Mouse (Mus musculus) urinary bladder, postnatal 25 days (tissue): ENCODE results near the gene Cds2.
"Not testable (repeated sequence)": the region's sequence is repeated elsewhere in the genome, so short reads cannot be mapped to it uniquely, and the experiment has no call there.

Experiments
- DNase-seq: peaks from one replicate; pipeline ENCODE4 v3.0.0; 2022; ENCODE audit warnings: low spot score

The Cds2 gene

GRCm38 (mm10) chr2:132262879-132263398 is at the start of gene Cds2:
Gene Cds2 (plus strand): TSS chr2:132263148.
- DNase-seq: peak; percentile 98

- no peak for DNase-seq
Observed at GRCm38 (mm10) chr2:132221611-132222073, 41.3 kb upstream of the Cds2 start.

- no peak for DNase-seq
Observed at GRCm38 (mm10) chr2:132224359-132224758, 38.6 kb upstream of the Cds2 start.

DNA sequence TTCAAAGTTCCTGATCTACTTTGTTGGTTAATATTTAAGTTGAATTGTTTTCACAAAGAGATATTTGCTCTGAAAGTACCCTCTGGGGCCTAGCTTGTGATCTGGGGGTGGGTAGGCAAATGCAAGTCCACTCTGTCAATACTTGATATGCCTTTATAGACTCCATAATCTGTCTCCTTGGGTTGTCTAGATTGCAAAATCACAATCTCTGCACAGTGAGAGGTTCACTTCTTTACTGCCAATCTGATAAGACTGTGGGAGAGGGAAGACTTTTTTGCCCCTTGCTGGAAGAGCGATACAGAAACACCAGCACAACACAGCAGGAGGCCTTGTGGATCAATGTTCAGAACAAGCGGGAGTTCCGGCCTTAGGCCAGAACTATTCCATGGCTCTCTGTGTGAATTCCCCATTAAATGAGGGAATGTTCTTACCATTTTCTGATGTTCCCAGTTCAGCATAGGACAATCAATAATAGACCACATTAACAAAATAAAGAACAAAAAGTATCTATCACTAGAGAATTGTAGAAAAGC is 30.5 kb upstream of the Cds2 start:
- no peak for DNase-seq

- no peak for DNase-seq
Observed at GRCm38 (mm10) chr2:132233985-132234765, 28.8 kb upstream of the Cds2 start.

GRCm38 (mm10) chr2:132235291-132235690 is 27.7 kb upstream of the Cds2 start:
- no peak for DNase-seq

DNA sequence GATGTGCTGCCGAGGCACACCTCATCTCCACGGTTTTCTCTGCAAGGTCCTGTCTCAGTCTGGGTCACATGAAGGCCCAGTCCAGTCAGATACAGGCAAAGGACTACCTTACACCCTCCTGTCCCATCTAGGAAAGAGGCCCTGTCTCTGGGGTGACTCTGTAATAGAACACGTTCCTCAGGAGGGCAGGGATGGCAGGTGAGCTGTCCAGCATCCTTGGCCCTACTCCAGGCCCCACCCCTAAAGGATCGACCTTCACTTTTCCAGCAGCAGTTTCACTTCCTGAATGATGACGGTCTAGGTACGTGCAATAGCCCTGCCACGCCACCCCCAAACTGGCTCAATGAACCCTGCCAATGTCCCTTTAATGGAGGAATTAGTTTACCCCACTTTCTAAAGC is 27.0 kb upstream of the Cds2 start:
- DNase-seq: no peak

DNA sequence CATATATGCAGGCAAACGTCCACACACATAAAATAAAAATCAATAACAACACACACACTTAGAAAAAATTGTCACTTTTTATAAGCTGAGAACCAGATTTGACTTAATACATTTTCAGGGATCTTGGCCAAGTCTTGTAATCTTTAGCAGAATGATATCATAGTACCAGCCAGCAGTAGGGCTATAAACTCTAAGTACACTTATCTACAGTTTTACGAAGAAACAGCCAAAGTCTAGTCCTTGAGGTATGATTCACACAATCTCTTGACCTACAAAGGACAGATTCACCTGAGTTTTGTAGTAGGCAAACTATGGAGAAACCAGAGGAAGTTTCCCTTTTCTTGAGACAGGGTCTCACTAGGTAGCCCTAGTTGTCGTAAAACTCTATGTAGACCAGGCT is 23.5 kb upstream of the Cds2 start:
- DNase-seq: not testable (repeated sequence)

DNA sequence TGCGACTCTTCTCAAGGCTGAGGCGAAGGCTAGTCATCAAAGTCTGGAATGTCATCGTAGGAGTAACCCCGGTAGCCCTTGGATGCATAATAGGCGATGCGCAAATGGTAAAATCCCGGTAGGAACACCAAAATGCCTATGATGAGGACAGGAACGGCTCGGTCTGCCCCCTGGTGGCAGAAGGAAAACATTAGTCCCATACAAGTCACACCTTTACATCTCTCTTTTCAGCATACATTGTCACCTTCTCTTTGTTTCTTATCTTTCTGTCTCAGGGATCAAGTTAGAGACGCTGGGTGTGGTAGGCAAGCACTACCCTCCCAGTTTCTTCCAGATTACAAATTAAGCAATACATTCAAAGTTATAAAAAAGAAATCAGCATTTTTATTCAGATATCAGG is 22.5 kb upstream of the Cds2 start:
- DNase-seq: peak; percentile 66

DNA sequence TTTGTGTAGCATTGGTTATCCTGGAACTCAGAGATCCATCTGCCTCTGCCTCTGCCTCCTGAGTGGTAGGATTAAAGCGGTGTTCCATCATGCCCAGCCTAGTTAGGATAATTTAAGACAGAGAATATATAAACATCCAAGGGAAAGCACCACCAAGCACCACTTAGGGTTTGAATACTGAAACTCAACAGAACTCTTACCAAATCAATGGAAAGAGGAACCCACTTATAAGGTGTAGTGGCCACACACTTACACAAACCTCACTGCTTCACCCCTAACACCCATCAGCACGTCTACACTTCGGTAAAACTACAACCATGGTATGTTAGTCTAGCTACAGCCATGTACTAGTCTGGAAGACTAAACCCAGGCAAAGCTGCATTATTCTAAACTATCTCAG is 19.6 kb upstream of the Cds2 start:
- no peak for DNase-seq

DNA sequence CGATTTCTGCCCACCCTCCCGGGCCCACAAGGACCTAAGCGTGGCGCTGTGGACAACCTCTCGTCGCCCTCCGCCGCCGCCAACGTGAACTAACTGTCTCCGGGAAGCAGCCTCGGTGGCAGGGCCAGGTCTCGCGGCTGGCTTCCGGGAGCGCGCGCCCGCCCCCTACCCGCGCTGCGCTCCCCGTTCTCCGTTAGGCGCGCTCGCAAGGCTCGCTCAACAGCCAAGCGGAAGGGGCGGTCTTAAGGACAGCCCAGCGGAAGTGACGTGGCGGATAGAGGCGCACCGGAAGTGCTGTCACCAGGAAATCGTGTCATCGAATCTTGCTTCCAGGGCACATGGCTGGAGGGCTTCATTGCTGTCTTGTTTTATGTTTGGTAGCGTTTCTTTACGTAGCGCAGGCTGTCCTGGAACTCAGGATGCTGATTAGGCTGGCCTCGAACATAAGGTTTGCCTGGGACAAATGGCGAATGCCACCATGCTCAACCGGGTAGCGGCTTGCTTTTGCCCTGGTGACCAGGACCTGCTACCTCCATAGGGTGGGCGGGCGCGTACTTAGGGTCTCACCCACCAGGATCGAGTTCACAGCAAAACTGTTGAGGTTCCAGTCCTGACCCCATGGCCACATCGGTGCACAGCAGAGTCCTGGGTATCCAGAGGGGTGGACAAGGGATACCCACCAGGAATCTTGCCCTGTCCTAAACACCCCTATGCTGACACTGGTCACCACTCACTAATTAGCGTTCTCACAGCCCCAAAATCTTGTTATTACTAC is 15.2 kb upstream of the Cds2 start, which contains the start of gene Tmem230:
TSS of gene Tmem230 (minus strand) at position 269 of the 775 bp plus-strand sequence.
- peak; percentile 91 for DNase-seq

GRCm38 (mm10) chr2:132251911-132252310 is 11.0 kb upstream of the Cds2 start:
- no peak for DNase-seq

DNA sequence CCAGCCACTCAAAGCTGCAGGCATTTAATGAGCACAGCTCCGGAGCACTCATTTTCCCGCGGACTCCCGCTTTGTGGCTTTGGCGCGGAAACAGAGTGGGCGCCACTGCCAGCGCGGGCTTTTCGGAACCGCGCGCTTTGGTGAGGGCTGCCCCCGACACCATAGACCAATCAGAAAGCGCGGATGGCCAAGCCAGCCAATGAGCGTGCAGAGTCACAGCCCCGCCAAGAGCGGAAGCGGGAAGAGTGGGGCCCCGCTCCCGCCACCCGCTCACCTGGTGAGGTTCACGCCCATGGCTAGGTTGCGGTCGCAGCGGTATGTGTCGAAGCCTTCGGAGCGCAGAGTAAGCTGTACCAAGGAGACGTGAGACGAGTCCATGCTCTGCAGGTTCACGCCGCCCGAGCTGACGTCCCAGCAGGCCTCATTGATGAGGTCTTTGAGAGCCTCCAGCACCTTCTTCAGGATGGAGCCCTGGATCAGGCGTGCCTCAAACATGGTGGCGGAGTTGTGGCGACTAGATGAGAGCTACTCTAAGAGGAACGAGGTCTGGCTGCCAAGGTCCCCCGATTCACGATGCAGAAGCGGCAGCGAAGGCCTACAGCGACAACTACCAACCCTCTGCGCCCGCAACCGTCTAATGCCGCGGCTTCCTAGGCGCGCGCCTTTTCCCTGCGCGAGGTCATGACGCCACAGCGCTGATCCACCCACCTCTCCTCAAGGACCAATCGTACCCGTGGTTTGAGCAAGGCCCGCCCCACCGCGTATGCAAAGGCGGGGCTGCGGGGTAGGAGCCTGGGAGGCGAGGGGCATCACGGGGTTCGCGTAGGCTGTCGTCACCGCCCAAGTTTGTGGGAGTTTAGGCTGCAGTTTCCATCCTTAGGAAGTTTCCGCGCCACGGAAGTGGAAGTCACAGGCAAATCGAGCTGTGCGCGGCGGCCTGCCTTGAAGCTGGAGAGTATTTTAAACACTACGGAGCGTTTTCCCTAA is 10.1 kb upstream of the Cds2 start, which contains the start of gene Pcna:
TSS of gene Pcna (minus strand) at position 773 of the 987 bp plus-strand sequence.
- DNase-seq: peak; percentile 92

- no peak for DNase-seq
Observed at GRCm38 (mm10) chr2:132253603-132254002, 9.3 kb upstream of the Cds2 start.

DNA sequence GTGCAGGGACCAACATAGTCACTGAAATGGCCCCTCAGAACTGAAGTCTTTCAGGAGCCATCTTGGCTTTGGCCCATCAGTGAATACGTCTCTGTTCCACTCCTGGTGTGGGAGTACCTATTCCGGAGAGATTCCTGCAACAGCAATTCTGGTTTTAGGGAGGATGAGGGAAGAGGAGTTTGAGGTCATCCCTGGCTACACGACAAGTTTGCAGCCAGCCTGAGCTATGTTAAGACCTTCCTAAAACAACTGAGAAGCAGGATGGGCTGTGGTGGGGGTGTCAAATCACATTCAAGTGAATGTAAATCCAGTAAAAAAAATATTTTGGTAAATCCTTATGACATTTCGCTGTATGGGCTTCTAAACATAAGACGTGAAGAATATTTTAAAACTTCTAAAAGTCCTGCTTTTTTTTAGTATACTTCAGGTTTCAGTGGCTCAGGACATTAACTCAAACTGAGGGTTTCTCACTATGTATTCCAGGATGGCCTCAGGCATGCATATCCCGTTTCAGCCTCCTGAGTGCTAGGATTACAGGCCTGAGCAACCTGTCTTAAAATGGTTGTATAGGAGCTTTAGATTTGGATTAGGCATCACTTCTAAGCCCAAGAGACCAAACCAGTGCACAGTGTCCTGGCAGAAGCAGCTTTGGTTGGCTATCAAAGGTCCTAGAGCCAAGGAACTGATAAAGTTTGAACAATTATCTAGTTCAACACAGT is 5.4 kb upstream of the Cds2 start:
- DNase-seq: no peak

DNA sequence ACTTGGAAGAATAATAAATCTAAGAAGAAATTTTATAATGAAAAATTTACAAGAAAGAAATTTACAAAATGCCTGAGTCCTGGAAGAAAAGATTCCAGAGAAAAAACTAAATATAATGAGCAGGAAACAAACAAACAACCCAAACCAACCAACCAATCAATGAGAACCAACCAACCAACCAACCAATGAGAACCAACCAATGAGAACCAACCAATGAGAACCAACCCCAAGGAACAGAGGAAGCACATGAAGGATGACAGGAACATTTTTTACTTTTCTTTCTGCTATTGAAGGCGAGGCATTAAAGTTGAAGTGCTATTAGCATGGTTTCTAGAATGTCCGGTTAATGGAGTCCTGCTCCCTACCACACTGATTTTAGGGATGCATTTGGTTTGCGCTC is 2.3 kb upstream of the Cds2 start:
- no peak for DNase-seq

DNA sequence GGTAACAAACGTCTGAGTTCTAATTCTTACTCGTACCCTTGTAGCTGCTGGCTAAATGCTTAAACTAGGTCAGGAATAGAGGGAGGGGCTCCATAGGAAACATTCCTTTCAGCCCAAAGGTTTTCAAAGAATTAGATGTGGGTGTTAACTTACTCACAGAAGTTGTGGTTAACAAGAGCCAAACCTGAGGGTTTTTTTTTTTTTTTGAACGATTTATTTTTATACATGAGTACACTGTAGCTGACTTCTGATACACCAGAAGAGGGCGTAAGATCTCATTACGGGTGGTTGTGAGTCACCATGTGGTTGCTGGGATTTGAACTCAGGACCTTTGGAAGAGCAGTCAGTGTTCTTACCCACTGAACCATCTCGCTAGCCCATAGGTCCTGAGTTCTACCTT is 773 bp upstream of the Cds2 start:
- no peak for DNase-seq

- peak; percentile 16 for DNase-seq
Observed at GRCm38 (mm10) chr2:132263421-132264265, 695 bp downstream of the Cds2 start.

GRCm38 (mm10) chr2:132264266-132264710 is 1.3 kb downstream of the Cds2 start:
- DNase-seq: no peak

- no peak for DNase-seq
Observed at GRCm38 (mm10) chr2:132265196-132265595, 2.2 kb downstream of the Cds2 start.
